Mouse (Mus musculus) heart, embryonic 12.5 days (tissue): ENCODE data around the gene Baiap2. TPM values are rescaled to one million over a fixed set of nuclear protein-coding genes. Genes with fewer than 3 reads are reported as not detected.

Source experiments
- ATAC-seq: fragments of 200-750 bp; cut with Nextera tagmentation; 2 replicates; pipeline ENCODE4 v1.8.0; 2017; ENCODE audit warnings: moderate TSS enrichment, moderate library complexity; ENCODE audit not compliant: insufficient number of reproducible peaks, low FRiP score
- H3K27ac ChIP-seq: fragments of 300-500 bp; sonication (generic); 2 replicates; pipeline ENCODE4 v1.5.1; 2016; ENCODE audit warnings: mild to moderate bottlenecking, moderate library complexity; ENCODE audit not compliant: poor library complexity, severe bottlenecking
- H3K27me3 ChIP-seq: fragments of 300-500 bp; sonication (generic); replicated peaks from 2 replicates; pipeline ENCODE4 v1.6.1; 2016; ENCODE audit warnings: mild to moderate bottlenecking, moderate library complexity
- H3K36me3 ChIP-seq: fragments of 300-500 bp; sonication (generic); 2 replicates; pipeline ENCODE4 v1.6.1; 2016; ENCODE audit warnings: mild to moderate bottlenecking, moderate library complexity
- H3K4me1 ChIP-seq: fragments of 300-500 bp; sonication (generic); replicated peaks from 2 replicates; pipeline ENCODE4 v1.6.1; 2016; ENCODE audit warnings: mild to moderate bottlenecking
- H3K4me2 ChIP-seq: fragments of 300-500 bp; sonication (generic); 2 replicates; pipeline ENCODE4 v1.6.1; 2016; ENCODE audit warnings: mild to moderate bottlenecking, moderate library complexity
- H3K4me3 ChIP-seq: fragments of 300-500 bp; sonication (generic); 2 replicates; pipeline ENCODE4 v1.5.1; 2016; ENCODE audit warnings: mild to moderate bottlenecking
- H3K9ac ChIP-seq: fragments of 300-500 bp; sonication (generic); 2 replicates; pipeline ENCODE4 v1.6.1; 2016; ENCODE audit warnings: mild to moderate bottlenecking, moderate library complexity
- H3K9me3 ChIP-seq: fragments of 300-500 bp; sonication (generic); replicated peaks from 2 replicates; pipeline ENCODE4 v1.6.1; 2016; ENCODE audit warnings: mild to moderate bottlenecking, moderate library complexity
- WGBS: fragments of 180-500 bp; shearing (Covaris S2); methylation state at CpG from one replicate; pipeline ENCODE4 v1.1.7; 2016; 5-methylcytosine and 5-hydroxymethylcytosine counted together
- polyA plus RNA-seq: library from polyadenylated mRNA; unstranded; fragments of >200 nt; fragmentation: Nextera tagmentation; extraction: Ambion mirVana; gene quantifications from 2 replicates; pipeline ENCODE4 v1.2.1, GENCODE M21; 2016

Baiap2 gene
- polyA plus RNA-seq, 1 experiment from 2014 or later: 15.6 TPM

DNA sequence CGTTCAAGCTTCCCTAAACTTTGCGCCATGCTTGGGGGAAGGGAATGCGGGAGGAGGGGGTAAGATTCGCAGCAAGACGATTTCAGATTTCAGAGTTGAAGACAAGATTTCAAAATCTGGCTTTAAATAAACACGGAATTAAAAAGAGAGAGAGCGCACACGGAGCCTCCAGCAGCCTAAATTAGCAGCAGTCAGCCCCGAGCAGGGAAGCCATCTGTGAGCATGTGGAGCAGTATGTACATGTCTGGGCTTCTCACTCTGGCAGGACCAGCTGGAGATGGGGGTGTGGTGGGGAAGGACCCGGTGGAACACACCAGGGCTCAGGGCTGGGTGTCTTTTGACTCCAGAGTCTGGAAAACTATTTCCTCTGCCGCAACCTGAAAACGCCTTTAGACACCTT is 5.3 kb upstream of the Baiap2 start:
- Histone ChIP-seq H3K9me3 (no peaks in the 10 kb centered on the region), H3K36me3 (no peaks in the 10 kb centered on the region), H3K27me3 (peaks cover 44% of the 10 kb centered on the region), H3K9ac (no peak overlapping the region), H3K27ac (no peak overlapping the region), H3K4me3 (no peak overlapping the region), H3K4me2 (no peak overlapping the region), H3K4me1 (peaks cover 51% of the 10 kb centered on the region)
- ATAC-seq: no peak
- 60% methylated on average over 12 of the region's 12 CpGs for WGBS

DNA sequence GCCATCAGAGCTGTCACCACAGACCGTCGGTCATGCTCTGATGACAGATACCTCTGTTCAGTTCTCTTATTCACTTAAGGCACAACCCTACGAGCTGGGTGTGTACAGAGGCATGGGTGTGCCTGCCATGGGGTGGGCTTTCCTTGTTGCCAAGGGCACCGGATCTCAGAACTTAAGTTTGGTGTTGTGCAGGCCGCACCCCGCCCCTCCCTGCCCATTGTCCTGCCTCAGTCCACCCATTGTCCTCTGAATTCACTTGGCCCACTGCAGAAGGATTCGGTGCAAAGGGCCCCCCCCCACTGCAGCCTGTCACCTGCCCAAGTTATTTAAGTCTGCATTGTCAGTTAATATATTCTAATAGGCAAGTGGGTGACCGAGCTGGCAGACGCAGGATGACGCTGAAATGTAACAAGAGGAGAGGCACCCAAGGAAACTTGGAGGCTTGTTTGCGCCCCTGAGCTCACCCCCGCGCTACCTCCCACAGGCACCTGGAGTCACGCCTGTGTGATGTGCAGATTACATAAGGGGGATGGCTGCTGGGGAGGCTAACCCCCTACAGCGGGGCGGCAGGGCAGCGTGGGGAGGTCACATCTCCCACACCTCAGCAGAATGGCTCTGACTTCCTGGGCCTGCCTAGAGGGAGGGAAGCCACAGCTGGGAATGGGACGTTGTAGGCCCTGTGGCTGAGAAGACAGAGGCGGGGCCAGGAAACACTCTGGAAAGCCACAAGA is 4.6 kb upstream of the Baiap2 start:
- Histone ChIP-seq H3K4me2 (no peak overlapping the region), H3K4me3 (no peak overlapping the region), H3K36me3 (no peaks in the 10 kb centered on the region), H3K27ac (no peak overlapping the region), H3K9ac (no peak overlapping the region), H3K4me1 (peaks cover 47% of the 10 kb centered on the region), H3K9me3 (no peaks in the 10 kb centered on the region), H3K27me3 (peaks cover 44% of the 10 kb centered on the region)
- no peak for ATAC-seq
- 50% methylated on average over 19 of the region's 19 CpGs for WGBS

DNA sequence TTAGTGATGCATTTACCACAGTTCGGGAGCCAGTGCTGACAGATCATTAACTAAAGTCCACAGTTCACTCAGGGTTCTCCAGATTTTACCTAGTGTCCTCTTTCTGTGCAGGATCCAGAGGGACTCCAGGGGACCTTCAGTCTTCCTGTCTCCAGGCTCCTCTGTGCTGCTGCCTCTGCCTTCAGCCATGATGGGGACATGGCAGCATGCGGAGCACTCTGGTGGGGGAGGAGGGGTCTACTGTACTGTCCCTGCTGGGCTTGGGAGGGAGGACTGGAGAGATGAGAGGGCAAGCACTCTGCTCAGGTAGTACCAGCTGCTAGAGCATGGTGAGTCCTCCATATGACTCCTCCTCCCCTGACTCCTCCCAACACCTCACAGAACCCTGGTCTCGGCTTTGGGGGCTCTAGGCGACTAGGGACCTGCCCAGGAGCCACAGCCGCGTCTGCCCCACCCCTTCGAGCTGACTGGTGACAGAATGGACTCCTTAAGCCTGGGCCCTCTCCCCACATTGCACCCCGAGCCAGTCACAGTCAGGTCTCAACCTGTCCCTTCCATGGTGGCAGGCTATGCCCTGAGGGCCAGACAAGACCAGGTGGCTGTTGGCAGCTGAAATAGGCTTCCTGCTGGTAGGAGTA is 3.4 kb upstream of the Baiap2 start:
- H3K36me3 ChIP-seq: no peaks in the 10 kb centered on the region
- H3K4me2 ChIP-seq: no peak overlapping the region
- H3K9me3 ChIP-seq: no peaks in the 10 kb centered on the region
- no peak overlapping the region for H3K27ac ChIP-seq
- H3K9ac ChIP-seq: 0 out of 2 replicates have a peak overlapping the region, but pooled peaks have one; percentile 11
- no peak overlapping the region for H3K4me3 ChIP-seq
- peaks cover 56% of the 10 kb centered on the region for H3K4me1 ChIP-seq
- peaks cover 44% of the 10 kb centered on the region for H3K27me3 ChIP-seq
- WGBS: 66% methylated on average over 8 of the region's 8 CpGs
- ATAC-seq: no peak

DNA sequence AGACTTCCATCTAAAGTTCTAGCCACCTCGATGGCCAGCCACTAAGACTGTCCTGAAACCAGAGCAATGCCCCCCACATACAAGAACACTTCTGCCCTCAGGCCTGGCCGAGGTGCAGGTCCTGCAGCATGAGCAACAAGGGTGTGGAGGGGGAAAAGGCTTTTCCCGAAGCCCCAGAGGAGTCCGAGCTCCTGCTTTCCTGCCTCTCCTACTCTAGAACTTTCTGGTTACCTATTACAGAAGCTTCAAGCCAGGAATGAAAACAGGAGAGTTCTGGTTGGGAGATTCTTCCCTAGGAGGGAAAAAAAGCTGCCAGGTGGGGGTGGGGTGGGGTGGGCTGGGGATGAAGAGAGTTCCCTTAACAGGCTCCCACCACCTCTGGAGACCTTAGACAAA is 2.9 kb upstream of the Baiap2 start:
- Histone ChIP-seq H3K4me2 (no peak overlapping the region), H3K27ac (no peak overlapping the region), H3K9me3 (no peaks in the 10 kb centered on the region), H3K4me3 (no peak overlapping the region), H3K27me3 (peaks cover 45% of the 10 kb centered on the region), H3K4me1 (peaks cover 61% of the 10 kb centered on the region), H3K36me3 (no peaks in the 10 kb centered on the region), H3K9ac (0 out of 2 replicates have a peak overlapping the region, but pooled peaks have one; percentile 11)
- ATAC-seq: no peak
- WGBS: 58% methylated on average over 4 of the region's 4 CpGs

DNA sequence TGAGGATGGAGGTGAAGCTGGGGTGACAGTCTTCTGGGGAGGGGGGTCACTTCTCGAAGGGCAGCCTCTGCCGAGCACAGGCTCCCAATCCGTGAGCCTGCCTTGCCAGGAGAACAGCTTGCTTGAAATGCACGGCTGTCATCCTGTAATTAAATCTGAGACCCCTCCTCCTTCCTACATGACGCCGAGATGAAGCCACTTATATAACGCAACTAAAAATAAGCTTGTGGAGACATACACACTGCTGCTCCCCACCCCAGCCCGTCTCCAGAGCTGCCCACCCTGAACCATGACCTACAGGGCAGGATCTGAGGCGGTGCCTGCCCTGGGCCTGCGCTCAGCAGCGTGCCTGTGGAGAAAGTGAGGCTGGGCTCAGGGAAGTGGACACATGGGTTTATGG is 2.4 kb upstream of the Baiap2 start:
- no peak overlapping the region for H3K9ac ChIP-seq
- H3K27me3 ChIP-seq: peaks cover 49% of the 10 kb centered on the region
- no peak overlapping the region for H3K27ac ChIP-seq
- no peaks in the 10 kb centered on the region for H3K36me3 ChIP-seq
- no peaks in the 10 kb centered on the region for H3K9me3 ChIP-seq
- H3K4me2 ChIP-seq: no peak overlapping the region
- WGBS: 72% methylated on average over 11 of the region's 11 CpGs
- H3K4me3 ChIP-seq: no peak overlapping the region
- ATAC-seq: no peak
- H3K4me1 ChIP-seq: peaks cover 65% of the 10 kb centered on the region

DNA sequence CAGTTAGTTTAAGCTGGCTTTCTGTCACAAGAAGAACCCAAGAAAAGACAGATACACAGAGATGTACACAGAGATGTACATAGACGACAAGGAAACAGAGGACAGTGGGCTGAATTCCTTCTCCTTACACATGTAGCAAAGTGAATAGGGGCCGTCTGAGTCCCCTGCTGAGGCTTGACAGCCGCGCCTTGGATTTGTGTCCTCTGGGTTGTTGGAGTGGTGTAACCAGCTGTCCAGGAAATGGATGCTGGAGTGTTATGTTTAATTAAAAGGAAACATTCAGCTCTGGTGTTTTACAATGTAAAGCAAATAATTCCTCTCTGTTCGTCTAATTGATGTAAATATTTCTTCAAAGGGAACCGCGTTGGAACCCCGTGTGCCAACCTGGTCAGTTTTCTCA is 769 bp upstream of the Baiap2 start:
- Histone ChIP-seq H3K36me3 (no peaks in the 10 kb centered on the region), H3K9me3 (no peaks in the 10 kb centered on the region), H3K4me2 (peak overlapping the region; percentile 93), H3K4me3 (peak overlapping the region; percentile 80), H3K27ac (no peak overlapping the region), H3K9ac (peak overlapping the region; percentile 77; the same call in 1 of the 2 replicates), H3K27me3 (peaks cover 44% of the 10 kb centered on the region), H3K4me1 (peaks cover 74% of the 10 kb centered on the region)
- WGBS: 8% methylated on average over 8 of the region's 8 CpGs
- no peak for ATAC-seq

DNA sequence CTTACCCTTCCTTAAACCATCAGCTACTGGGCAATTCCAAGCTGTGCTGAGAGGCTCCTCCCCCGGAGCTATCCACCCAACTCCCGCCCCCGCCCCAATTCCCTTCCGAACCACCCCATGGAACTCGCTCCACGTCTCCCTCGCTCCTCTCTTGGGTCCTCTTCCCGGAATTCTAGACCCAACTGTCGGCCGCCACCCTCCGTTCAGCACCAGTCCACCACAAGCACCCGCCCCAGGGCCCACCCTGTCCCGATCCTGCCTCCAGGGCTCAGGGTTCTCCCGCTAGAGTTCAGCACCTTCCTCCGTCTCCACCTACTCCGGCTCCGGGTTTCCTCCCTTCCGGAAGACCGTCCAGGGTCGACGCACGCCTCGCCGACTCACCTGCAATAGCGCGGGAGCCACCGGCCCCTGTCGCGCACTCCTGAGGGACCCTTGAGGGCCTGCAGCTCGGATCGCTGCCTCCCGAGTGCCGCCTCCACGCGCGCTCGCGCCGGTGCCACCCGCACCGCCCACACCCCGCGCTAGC is 299 bp upstream of the Baiap2 start:
- Histone ChIP-seq H3K9ac (peak overlapping the region; percentile 77), H3K36me3 (no peaks in the 10 kb centered on the region), H3K27ac (peak overlapping the region; percentile 42; the same call in 1 of the 2 replicates), H3K27me3 (peaks cover 41% of the 10 kb centered on the region), H3K4me2 (peak overlapping the region; percentile 93), H3K9me3 (no peaks in the 10 kb centered on the region), H3K4me3 (peak overlapping the region; percentile 80), H3K4me1 (peaks cover 69% of the 10 kb centered on the region)
- peak; percentile 48 for ATAC-seq
- under 1% methylated on average over 43 of the region's 43 CpGs for WGBS

DNA sequence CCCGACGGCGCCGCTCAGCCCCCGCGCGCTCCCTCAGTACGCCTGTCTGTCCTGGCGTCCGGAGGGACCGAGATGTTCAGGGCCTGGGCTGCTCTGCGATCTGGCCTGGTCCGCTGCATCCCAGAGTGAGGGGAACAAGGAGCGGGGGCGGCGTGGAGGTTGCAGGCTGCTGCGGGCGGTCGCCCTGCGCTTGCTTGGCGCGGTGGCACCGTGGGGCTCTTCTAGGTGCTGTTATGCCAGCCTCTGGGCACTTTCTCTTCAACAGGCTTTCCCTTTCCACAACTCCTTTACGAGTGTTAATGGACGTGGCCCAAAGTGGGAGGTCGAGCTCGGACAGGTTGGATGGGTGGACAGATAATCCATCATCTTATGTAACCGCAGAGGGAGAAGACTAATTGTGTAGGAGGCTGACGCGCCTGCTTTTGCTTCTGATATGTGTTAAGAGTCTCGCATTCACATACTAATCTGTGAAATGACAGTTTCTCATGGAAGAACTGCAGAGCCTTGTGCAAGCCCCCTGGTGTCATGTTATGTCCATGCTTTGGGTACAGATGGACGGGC is 945 bp downstream of the Baiap2 start:
- peak overlapping the region; percentile 80 for H3K4me3 ChIP-seq
- ATAC-seq: peak; percentile 2; the same call in 1 of the 2 replicates
- whole genome bisulfite sequencing: 5% methylated on average over 30 of the region's 32 CpGs

DNA sequence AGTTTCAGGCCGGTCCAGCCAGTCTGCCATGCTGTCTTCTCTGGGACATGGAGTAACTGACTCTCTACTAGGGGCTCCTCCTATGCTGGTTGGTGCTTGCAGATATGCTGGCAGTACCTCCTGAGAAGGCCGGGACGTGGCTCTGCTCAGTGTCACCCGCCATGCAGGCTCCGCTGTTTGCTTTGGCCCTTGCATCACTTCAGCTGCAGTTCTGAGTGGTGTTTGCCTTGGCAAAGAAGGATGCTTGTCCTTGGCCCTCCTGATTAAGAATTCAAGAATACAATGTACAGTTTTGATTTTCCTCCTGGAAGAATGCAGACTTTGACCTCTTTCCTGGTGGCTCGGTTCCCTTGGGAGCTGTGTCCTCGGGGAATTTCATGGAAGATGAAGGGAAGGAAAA is 2.8 kb downstream of the Baiap2 start:
- H3K4me2 ChIP-seq: peak overlapping the region; percentile 93
- H3K36me3 ChIP-seq: no peaks in the 10 kb centered on the region
- peak overlapping the region; percentile 80 for H3K4me3 ChIP-seq
- peaks cover 17% of the 10 kb centered on the region for H3K27me3 ChIP-seq
- H3K4me1 ChIP-seq: peaks cover 71% of the 10 kb centered on the region
- 52% methylated on average over 7 of the region's 7 CpGs for WGBS
- ATAC-seq: peak; percentile 22; the same call in 1 of the 2 replicates
- no peaks in the 10 kb centered on the region for H3K9me3 ChIP-seq
- H3K9ac ChIP-seq: no peak overlapping the region
- H3K27ac ChIP-seq: peak overlapping the region; percentile 55

More for the DNA sequence above, 945 bp downstream of the Baiap2 start:
- peak overlapping the region; percentile 13; the same call in 1 of the 2 replicates for H3K27ac ChIP-seq
- H3K9ac ChIP-seq: peak overlapping the region; percentile 84
- peak overlapping the region; percentile 93 for H3K4me2 ChIP-seq
- peaks cover 69% of the 10 kb centered on the region for H3K4me1 ChIP-seq
- no peaks in the 10 kb centered on the region for H3K36me3 ChIP-seq
- peaks cover 35% of the 10 kb centered on the region for H3K27me3 ChIP-seq
- no peaks in the 10 kb centered on the region for H3K9me3 ChIP-seq

DNA sequence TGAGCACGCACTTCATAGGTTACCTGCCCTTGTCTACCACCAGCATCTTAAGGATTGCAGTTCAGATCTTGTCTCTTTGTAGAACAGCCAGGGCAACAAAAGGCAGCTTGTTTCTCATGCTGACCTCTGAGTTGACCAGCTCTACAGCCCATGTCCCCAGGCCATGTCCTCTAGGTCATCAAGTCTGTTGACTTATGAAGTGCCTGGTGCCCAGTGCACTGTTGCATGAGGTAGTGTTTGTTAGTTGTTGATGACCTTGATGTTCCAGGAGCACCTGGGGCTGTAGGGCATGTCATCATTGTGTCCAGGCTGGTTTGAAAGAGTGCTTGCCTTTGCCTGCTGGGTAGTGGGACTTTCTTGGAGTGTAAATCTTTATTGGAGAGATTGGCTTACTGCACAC is 4.9 kb downstream of the Baiap2 start:
- Histone ChIP-seq H3K4me3 (no peak overlapping the region), H3K27ac (no peak overlapping the region), H3K4me1 (peaks cover 77% of the 10 kb centered on the region), H3K9me3 (no peaks in the 10 kb centered on the region), H3K4me2 (no peak overlapping the region), H3K9ac (no peak overlapping the region), H3K36me3 (no peaks in the 10 kb centered on the region), H3K27me3 (0 out of 2 replicates have a peak, but pooled peaks cover 5% of the 10 kb centered on the region)
- 95% methylated on average over 1 of the region's 1 CpGs for WGBS
- ATAC-seq: no peak

DNA sequence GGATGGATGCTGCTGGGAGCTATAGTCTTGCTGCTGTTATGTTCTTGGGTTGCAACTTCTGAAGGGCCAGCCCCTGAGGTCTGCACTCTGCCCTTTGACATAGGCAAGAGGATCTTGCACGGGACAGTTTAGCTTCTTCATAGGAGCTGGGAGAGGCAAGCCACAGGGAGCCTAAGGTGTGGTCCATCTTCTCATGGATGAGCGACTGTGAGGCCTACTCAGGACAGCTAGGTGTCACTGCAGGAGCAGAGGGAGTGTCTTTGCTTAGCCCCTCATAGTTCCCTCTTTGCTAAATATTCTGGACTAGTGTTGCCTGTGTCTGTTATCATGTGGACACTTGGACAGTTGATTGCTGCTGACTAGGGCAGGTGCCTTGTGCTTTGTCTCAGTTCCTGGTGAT is 5.3 kb downstream of the Baiap2 start:
- Histone ChIP-seq H3K36me3 (no peaks in the 10 kb centered on the region), H3K4me2 (no peak overlapping the region), H3K9ac (0 out of 2 replicates have a peak overlapping the region, but pooled peaks have one; percentile 16), H3K4me1 (peaks cover 82% of the 10 kb centered on the region), H3K27ac (no peak overlapping the region), H3K9me3 (no peaks in the 10 kb centered on the region), H3K27me3 (0 out of 2 replicates have a peak, but pooled peaks cover 5% of the 10 kb centered on the region), H3K4me3 (no peak overlapping the region)
- 52% methylated on average over 2 of the region's 2 CpGs for WGBS
- ATAC-seq: no peak
